Mouse (Mus musculus) layer of hippocampus, adult 11-12 months (tissue): Measurements from ENCODE around the gene Susd4.
A peak's percentile ranks its signal among the peaks of the same experiment; 100 is the strongest.

Source experiments
- DNase-seq: peaks from one replicate; pipeline ENCODE4 v3.0.0; 2022; ENCODE audit warnings: low spot score

The Susd4 gene

GRCm38 (mm10) chr1:182787030-182787429 is 23.4 kb downstream of the Susd4 start:
- no peak for DNase-seq

- DNase-seq: no peak
These were observed 25.2 kb downstream of the Susd4 start for GRCm38 (mm10) chr1:182788896-182789295.

- peak; percentile 78 for DNase-seq
These were observed 28.9 kb downstream of the Susd4 start for GRCm38 (mm10) chr1:182792521-182793071.

GRCm38 (mm10) chr1:182794221-182794620 is 30.6 kb downstream of the Susd4 start:
- DNase-seq: no peak

GRCm38 (mm10) chr1:182794628-182795027 is 31.0 kb downstream of the Susd4 start:
- DNase-seq: peak; percentile 37

GRCm38 (mm10) chr1:182797048-182797447 is 33.4 kb downstream of the Susd4 start:
- peak; percentile 39 for DNase-seq

- DNase-seq: no peak
These were observed 37.9 kb downstream of the Susd4 start for GRCm38 (mm10) chr1:182801590-182801989.

- DNase-seq: no peak
These were observed 39.2 kb downstream of the Susd4 start for GRCm38 (mm10) chr1:182802891-182803290.

GRCm38 (mm10) chr1:182813991-182814390 is 50.3 kb downstream of the Susd4 start:
- no peak for DNase-seq

GRCm38 (mm10) chr1:182814566-182814965 is 50.9 kb downstream of the Susd4 start:
- no peak for DNase-seq

- DNase-seq: no peak
These were observed 53.4 kb downstream of the Susd4 start for GRCm38 (mm10) chr1:182817106-182817505.

GRCm38 (mm10) chr1:182817624-182818023 is 54.0 kb downstream of the Susd4 start:
- DNase-seq: no peak

GRCm38 (mm10) chr1:182818931-182819330 is 55.3 kb downstream of the Susd4 start:
- DNase-seq: no peak

- DNase-seq: no peak
These were observed 59.1 kb downstream of the Susd4 start for GRCm38 (mm10) chr1:182822729-182823128.

- DNase-seq: no peak
These were observed 60.2 kb downstream of the Susd4 start for GRCm38 (mm10) chr1:182823723-182824421.

- no peak for DNase-seq
These were observed 62.9 kb downstream of the Susd4 start for GRCm38 (mm10) chr1:182826557-182826956.

- no peak for DNase-seq
These were observed 74.4 kb downstream of the Susd4 start for GRCm38 (mm10) chr1:182838061-182838460.

GRCm38 (mm10) chr1:182839332-182839929 is 75.8 kb downstream of the Susd4 start:
- no peak for DNase-seq

GRCm38 (mm10) chr1:182840011-182840410 is 76.4 kb downstream of the Susd4 start:
- DNase-seq: no peak

- DNase-seq: peak; percentile 47
These were observed 76.9 kb downstream of the Susd4 start for GRCm38 (mm10) chr1:182840606-182841005.

- no peak for DNase-seq
These were observed 85.9 kb downstream of the Susd4 start for GRCm38 (mm10) chr1:182849556-182849955.

GRCm38 (mm10) chr1:182850080-182850479 is 86.4 kb downstream of the Susd4 start:
- DNase-seq: no peak

- DNase-seq: no peak
These were observed 88.5 kb downstream of the Susd4 start for GRCm38 (mm10) chr1:182852158-182852557.
